In genomic region chr5:131956090-131956489, GRCm38 (mm10) we compare ENCODE assay signal across 15 mouse cellular contexts.
DNase-seq lines count a peak whose midpoint lies in the region; ATAC-seq and TF ChIP-seq lines count a peak whose summit lies in the region.
"Had no signal": no experiment of that assay in that cellular context is flagged by ENCODE, and none has a peak within 500 bp of the region (broad histone marks: within the 10 kb centered on the region; RNA-seq: fewer than 3 reads in every experiment).

No protein-coding gene starts in this region.

- TF ChIP-seq EP300 in liver, postnatal 0 days (IDR thresholded peaks at IDR 0.05; ENCODE audit: low read depth), result no peak

- H3K27me3 ChIP-seq in liver, postnatal 0 days (ENCODE audit: insufficient read depth, low read length), result no peaks in the 10 kb centered on the region
- no peaks in the 10 kb centered on the region for H3K27me3 ChIP-seq in liver, embryonic 11.5 days (replicated peaks; ENCODE audit: control insufficient read depth, insufficient read depth, low read length)
- H3K27me3 ChIP-seq: midbrain, embryonic 12.5 days had no signal

- TF ChIP-seq CTCF in liver, postnatal 0 days (IDR thresholded peaks at IDR 0.05; ENCODE audit: low read depth), result no peak

- ATAC-seq in liver, postnatal 0 days, result no peak
- peak; percentile 75 for ATAC-seq in liver, embryonic 11.5 days (replicated peaks; ENCODE audit: low FRiP score)
- ATAC-seq: hindbrain, postnatal 0 days had no signal

- H3K9ac ChIP-seq in liver, postnatal 0 days (replicated peaks), result no peak overlapping the region
- no peak overlapping the region for H3K9ac ChIP-seq in liver, embryonic 11.5 days (ENCODE audit: low read depth, low read length)
- H3K9ac ChIP-seq: midbrain, embryonic 12.5 days had no signal

- H3K4me1 ChIP-seq in liver, postnatal 0 days (ENCODE audit: insufficient read depth), result no peaks in the 10 kb centered on the region
- peaks cover 9% of the 10 kb centered on the region for H3K4me1 ChIP-seq in liver, embryonic 11.5 days (replicated peaks; ENCODE audit: control insufficient read depth, insufficient read depth, low read length)

- DNase-seq in liver, result peak; percentile 5
- no peak for DNase-seq in liver, postnatal 0 days
- peak; percentile 35 for DNase-seq in embryo, embryonic 10.5 days (ENCODE audit: low spot score)
- peak; percentile 34 for DNase-seq in liver, embryonic 11.5 days (ENCODE audit: low spot score)
- DNase-seq in left cerebral cortex, postnatal 4 days, result no peak
- DNase-seq in spleen, postnatal 14 days (ENCODE audit: low spot score in 2 of 2), result no peak
- DNase-seq in right cerebral cortex, postnatal 10 days (ENCODE audit: low spot score in 2 of 2), result no peak
- DNase-seq: adrenal gland, postnatal 25 days; heart, adult 11 months; heart, postnatal 4 days; kidney, adult 11 months; thymus, adult 2 months had no signal

- 40% methylated on average over 7 of the region's 7 CpGs for WGBS in liver, postnatal 0 days (ENCODE audit: insufficient replicate concordance)
- WGBS in liver, embryonic 11.5 days, result 20% methylated on average over 7 of the region's 7 CpGs

- no peaks in the 10 kb centered on the region for H3K36me3 ChIP-seq in liver, postnatal 0 days (replicated peaks; ENCODE audit: insufficient read depth, low read length)
- no peaks in the 10 kb centered on the region for H3K36me3 ChIP-seq in liver, embryonic 11.5 days (ENCODE audit: control insufficient read depth, insufficient read depth, low read length)
- H3K36me3 ChIP-seq: midbrain, embryonic 12.5 days had no signal

- no peak overlapping the region for H3K4me3 ChIP-seq in liver, postnatal 0 days (ENCODE audit: low read depth, low read length)
- no peak overlapping the region for H3K4me3 ChIP-seq in liver, embryonic 11.5 days (ENCODE audit: low read depth, low read length)
- H3K4me3 ChIP-seq: midbrain, embryonic 12.5 days had no signal

- H3K27ac ChIP-seq in liver, postnatal 0 days (ENCODE audit: low read depth), result no peak overlapping the region
- H3K27ac ChIP-seq in liver, embryonic 11.5 days (ENCODE audit: low read depth, low read length), result no peak overlapping the region
- H3K27ac ChIP-seq: hindbrain, postnatal 0 days; kidney, postnatal 0 days; midbrain, embryonic 12.5 days had no signal

- intact Hi-C loops in left cerebral cortex, postnatal 4 days (cut with DNase I), result no loop called here

- H3K9me3 ChIP-seq in liver, postnatal 0 days (ENCODE audit: low read length), result no peaks in the 10 kb centered on the region
- no peaks in the 10 kb centered on the region for H3K9me3 ChIP-seq in liver, embryonic 11.5 days (ENCODE audit: control insufficient read depth, low read length)

- no peak overlapping the region for H3K4me2 ChIP-seq in liver, postnatal 0 days (ENCODE audit: low read depth, low read length)
- H3K4me2 ChIP-seq in liver, embryonic 11.5 days, result peak overlapping the region; percentile 40
- H3K4me2 ChIP-seq: midbrain, embryonic 12.5 days had no signal

Comparison
In these comparisons a context has a peak if more than half of its experiments do, and no peak if none do; other contexts are left out.
1. DNase-seq: peak in liver (single experiment), embryo, embryonic 10.5 days (single experiment) and liver, embryonic 11.5 days (single experiment); none in liver, postnatal 0 days (single experiment), left cerebral cortex, postnatal 4 days (single experiment), spleen, postnatal 14 days (0 of 2) and right cerebral cortex, postnatal 10 days (0 of 2).